Mouse (Mus musculus): ENCODE measurements around the gene Nr1h3.

DNA sequence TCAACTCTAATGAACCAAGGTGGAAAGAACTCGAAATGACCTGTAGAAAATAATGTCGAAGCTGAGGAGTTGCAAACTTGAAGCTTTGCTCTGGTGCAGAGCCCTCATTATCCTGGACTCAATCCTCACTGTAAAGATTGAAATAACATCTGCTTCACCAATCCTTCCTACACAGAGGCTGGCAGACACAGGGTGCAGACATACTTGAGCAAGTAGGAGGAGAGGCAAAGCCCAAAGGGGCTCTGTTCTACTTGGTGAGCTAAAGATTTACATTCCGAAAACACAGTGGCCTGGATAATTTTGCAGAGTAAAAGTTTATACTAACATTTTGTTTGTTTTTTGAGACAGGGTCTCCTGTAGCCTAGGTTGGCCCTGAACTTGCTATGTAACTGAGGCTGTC lies 3.7 kb downstream of the Nr1h3 start:
- TF ChIP-seq JUN (IDR thresholded peaks at IDR 0.05; ENCODE audit: insufficient read depth, low read depth, low read length) (no peak), CHD1 (IDR thresholded peaks at IDR 0.05; ENCODE audit: low read depth, low read length) (no peak), TCF12 (IDR thresholded peaks at IDR 0.05; ENCODE audit: low read depth, low read length) (no peak), KAT2A (IDR thresholded peaks at IDR 0.05; ENCODE audit: insufficient replicate concordance, low read length) (no peak), POLR2A (IDR thresholded peaks at IDR 0.05; ENCODE audit: low read depth, low read length) (no peak)
